Mouse (Mus musculus) embryonic facial prominence, embryonic 14.5 days (tissue): ENCODE measurements at regions not wholly inside any gene's neighbourhood (a gene's known extent, or its start where the extent isn't known, plus 50 kb on each side); places are given as distances from the start of the nearest gene placed in this dataset.
A peak's percentile ranks its signal among the peaks of the same experiment; 100 is the strongest.

Source experiments
- ATAC-seq: fragments of 200-750 bp; cut with Nextera tagmentation; 2 replicates; pipeline ENCODE4 v1.8.0; 2017; ENCODE audit warnings: low read depth, moderate number of reproducible peaks, moderate TSS enrichment
- DNase-seq: peaks from one replicate; pipeline ENCODE4 v3.0.0-alpha.2; 2015; ENCODE audit warnings: low spot score
- H3K27ac ChIP-seq: fragments of 300-500 bp; sonication (generic); replicated peaks from 2 replicates; pipeline ENCODE4 v1.5.1; 2014; ENCODE audit warnings: low read depth, mild to moderate bottlenecking, low read length, moderate library complexity
- H3K27me3 ChIP-seq: fragments of 300-500 bp; sonication (generic); replicated peaks from 2 replicates; pipeline ENCODE4 v1.6.1; 2014; ENCODE audit warnings: low read length; ENCODE audit not compliant: control insufficient read depth, insufficient read depth
- H3K36me3 ChIP-seq: fragments of 300-500 bp; sonication (generic); 2 replicates; pipeline ENCODE4 v1.6.1; 2014; ENCODE audit warnings: low read length, mixed read lengths; ENCODE audit not compliant: control insufficient read depth, insufficient read depth
- H3K4me1 ChIP-seq: fragments of 300-500 bp; sonication (generic); 2 replicates; pipeline ENCODE4 v1.6.1; 2014; ENCODE audit warnings: antibody characterized with exemption, low read length; ENCODE audit not compliant: control insufficient read depth, insufficient read depth
- H3K4me2 ChIP-seq: fragments of 300-500 bp; sonication (generic); 2 replicates; pipeline ENCODE4 v1.6.1; 2014; ENCODE audit warnings: low read depth, mild to moderate bottlenecking, low read length, moderate library complexity, mixed read lengths
- H3K4me3 ChIP-seq: fragments of 300-500 bp; sonication (generic); 2 replicates; pipeline ENCODE4 v1.5.1; 2014; ENCODE audit warnings: low read depth, mild to moderate bottlenecking, low read length
- H3K9ac ChIP-seq: fragments of 300-500 bp; sonication (generic); 2 replicates; pipeline ENCODE4 v1.6.1; 2014; ENCODE audit warnings: low read depth, mild to moderate bottlenecking, low read length, moderate library complexity, mixed read lengths
- H3K9me3 ChIP-seq: fragments of 300-500 bp; sonication (generic); 2 replicates; pipeline ENCODE4 v1.6.1; 2016; ENCODE audit warnings: low read length; ENCODE audit not compliant: control insufficient read depth
- WGBS: fragments of 180-500 bp; shearing (Covaris S2); extraction: QIAGEN DNeasy Blood & Tissue Kit; methylation state at CpG from one replicate; pipeline ENCODE4 v1.1.7; 2014; 5-methylcytosine and 5-hydroxymethylcytosine counted together

DNA sequence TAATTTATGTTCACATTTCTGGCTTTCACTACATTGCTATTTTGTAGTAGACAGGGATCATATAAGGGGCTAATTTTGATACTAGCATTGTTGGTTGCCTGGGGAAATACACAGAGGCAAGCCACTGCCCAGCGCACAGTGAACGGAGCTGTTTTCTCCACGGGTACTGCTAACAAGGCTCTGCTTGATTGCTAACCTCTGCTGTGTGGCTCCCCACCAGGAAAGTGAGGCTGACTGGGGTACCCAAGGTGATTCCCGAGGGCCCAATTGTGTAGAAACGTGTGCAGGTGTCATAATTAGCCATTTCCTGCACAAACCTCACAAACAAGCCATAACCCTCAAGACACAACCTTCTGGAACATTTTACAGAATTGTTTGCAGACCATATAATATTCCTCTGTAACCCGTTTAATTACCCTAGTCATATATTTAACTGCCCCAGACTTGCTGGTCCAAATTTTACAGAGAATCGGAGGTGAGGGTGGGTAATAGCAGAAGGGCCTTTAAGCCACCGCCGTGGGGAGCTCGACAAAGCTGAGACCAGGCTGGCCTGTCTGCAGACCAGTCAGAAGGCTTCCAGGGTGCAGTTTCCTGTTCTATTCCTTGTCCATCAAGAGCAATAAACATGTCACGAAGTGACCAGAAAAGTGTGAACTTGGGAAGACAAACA lies 170.9 kb downstream of the Fam169b start:
- Histone ChIP-seq H3K36me3 (no peaks in the 10 kb centered on the region), H3K9ac (no peak overlapping the region), H3K4me2 (no peak overlapping the region), H3K4me1 (no peaks in the 10 kb centered on the region), H3K4me3 (no peak overlapping the region), H3K9me3 (no peaks in the 10 kb centered on the region), H3K27ac (no peak overlapping the region), H3K27me3 (no peaks in the 10 kb centered on the region)
- 66% methylated on average over 11 of the region's 11 CpGs for WGBS
- ATAC-seq (no peak), DNase-seq (no peak)

DNA sequence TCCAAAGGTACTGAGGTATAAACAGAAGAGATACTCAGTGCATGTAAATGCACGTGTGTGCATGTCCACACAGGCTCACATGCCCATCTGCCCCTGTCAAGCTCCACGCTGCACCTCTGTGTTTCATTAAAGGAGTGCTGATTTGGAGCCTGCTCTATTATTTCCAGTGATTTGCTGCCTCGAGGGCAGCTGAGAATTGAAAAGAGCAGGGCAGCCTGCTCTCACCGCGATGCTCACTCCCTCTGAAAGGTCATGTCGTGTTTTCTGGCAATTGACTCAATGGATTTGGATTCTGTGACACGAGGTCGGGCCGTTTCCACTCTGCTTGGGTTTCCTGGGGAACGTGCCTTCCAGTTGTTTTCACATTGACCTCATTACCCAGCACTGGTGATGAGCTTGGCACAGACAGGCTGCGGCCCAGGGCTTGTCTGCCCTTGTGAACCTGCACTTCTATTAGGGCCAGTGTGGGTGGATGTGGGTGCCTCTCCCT lies 167.1 kb downstream of the Fam169b start:
- ATAC-seq, result no peak
- Histone ChIP-seq H3K9ac (no peak overlapping the region), H3K4me1 (no peaks in the 10 kb centered on the region), H3K27me3 (no peaks in the 10 kb centered on the region), H3K4me2 (no peak overlapping the region), H3K4me3 (no peak overlapping the region), H3K9me3 (no peaks in the 10 kb centered on the region), H3K27ac (no peak overlapping the region), H3K36me3 (no peaks in the 10 kb centered on the region)
- 19% methylated on average over 11 of the region's 11 CpGs for WGBS
- DNase-seq, result peak; percentile 25

DNA sequence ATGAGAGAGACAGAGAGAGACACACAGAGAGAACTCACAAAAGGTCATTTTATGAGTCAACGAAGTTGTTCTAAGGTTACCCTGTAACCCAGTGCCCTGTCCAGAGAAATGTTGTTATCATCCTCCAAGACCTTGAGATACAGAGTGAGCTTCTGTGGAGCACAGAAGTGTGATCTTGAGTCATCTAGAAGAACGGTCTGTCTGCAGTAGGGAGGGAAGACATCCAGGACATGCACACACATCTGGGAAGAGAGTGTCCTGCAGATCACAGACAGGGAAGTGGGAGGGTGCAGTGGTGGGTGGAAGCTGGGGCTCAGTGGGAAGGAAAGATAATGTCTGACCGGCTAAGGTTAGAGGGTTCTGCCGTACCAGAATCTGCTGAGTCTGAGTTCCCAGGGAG lies 155.3 kb downstream of the Fam169b start:
- Histone ChIP-seq H3K27ac (no peak overlapping the region), H3K9me3 (no peaks in the 10 kb centered on the region), H3K9ac (no peak overlapping the region), H3K36me3 (no peaks in the 10 kb centered on the region), H3K4me1 (no peaks in the 10 kb centered on the region), H3K4me2 (no peak overlapping the region), H3K27me3 (no peaks in the 10 kb centered on the region), H3K4me3 (no peak overlapping the region)
- 73% methylated on average over 4 of the region's 4 CpGs for WGBS
- ATAC-seq, result no peak
- no peak for DNase-seq

DNA sequence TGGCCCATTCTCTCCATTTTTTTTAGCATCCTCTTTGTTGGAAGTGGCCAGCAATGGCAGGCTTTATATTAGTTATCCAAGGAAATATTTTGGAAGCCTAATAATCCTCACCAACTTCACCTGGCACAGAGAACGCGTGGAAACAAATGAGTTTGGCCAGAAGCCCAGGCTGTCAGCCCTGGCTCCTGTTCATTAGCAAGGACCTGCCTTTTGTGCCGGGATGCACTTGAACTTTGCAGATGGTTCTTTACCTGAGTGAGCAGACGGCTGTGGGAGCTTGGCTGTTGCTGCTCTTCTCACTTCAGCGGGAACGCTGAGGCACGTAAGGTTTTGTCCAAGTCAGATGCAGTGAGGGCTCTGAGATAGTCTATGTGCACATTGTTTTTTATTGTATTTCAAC lies 142.3 kb downstream of the Fam169b start:
- Histone ChIP-seq H3K4me3 (no peak overlapping the region), H3K9ac (no peak overlapping the region), H3K4me2 (no peak overlapping the region), H3K27ac (no peak overlapping the region), H3K9me3 (no peaks in the 10 kb centered on the region), H3K36me3 (no peaks in the 10 kb centered on the region), H3K4me1 (no peaks in the 10 kb centered on the region), H3K27me3 (no peaks in the 10 kb centered on the region)
- no peak for ATAC-seq
- DNase-seq, result peak; percentile 23
- 76% methylated on average over 7 of the region's 7 CpGs for WGBS

- Histone ChIP-seq H3K4me3 (no peak overlapping the region), H3K9ac (no peak overlapping the region), H3K36me3 (no peaks in the 10 kb centered on the region), H3K4me2 (no peak overlapping the region), H3K27me3 (no peaks in the 10 kb centered on the region), H3K27ac (no peak overlapping the region), H3K4me1 (no peaks in the 10 kb centered on the region), H3K9me3 (no peaks in the 10 kb centered on the region)
- ATAC-seq, result peak; percentile 71
- peak; percentile 41 for DNase-seq
- 52% methylated on average over 1 of the region's 1 CpGs for WGBS
These were observed 139.1 kb downstream of the Fam169b start for GRCm38 (mm10) chr7:68412786-68413185.
